Mouse (Mus musculus): ENCODE data around the gene Polr2m.
"Not testable (repeated sequence)": the region's sequence is repeated elsewhere in the genome, so short reads cannot be mapped to it uniquely, and the experiment has no call there.

The Polr2m gene

DNA sequence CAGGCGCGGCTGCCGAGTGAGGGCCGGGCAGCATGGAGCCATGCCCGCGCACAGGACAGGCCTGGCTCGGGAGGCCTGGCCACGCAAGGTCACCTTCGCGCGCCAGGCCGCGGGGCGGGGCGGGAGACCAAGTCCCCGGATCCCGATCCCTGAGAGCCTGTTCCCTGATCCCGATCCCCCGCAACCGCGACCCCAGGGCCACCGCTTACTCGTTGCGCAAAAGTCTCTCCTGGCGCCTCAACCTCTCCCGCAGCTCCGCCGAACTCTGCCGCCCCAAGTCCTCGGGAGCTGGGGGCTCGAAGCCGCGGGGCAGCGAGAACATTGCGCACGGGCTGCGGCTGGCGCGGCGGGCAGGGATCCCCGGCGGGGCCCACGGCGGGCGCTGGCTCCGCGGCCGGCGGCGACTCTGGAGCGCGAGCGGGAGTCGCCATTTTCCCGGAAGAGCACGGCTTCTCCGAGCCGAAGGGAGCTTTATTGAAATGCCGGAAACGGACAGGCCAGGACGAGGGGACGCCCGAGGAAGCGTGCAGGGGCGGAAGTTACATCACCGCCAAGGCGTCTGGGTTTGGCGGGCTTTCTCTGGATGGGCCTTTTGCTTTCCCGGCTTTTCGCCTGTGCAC lies at the start of gene Polr2m:
Gene Polr2m (minus strand): TSS at position 461 of the 620 bp plus-strand sequence.
- DNase-seq (ENCODE audit: low spot score) = peak; percentile 85

DNA sequence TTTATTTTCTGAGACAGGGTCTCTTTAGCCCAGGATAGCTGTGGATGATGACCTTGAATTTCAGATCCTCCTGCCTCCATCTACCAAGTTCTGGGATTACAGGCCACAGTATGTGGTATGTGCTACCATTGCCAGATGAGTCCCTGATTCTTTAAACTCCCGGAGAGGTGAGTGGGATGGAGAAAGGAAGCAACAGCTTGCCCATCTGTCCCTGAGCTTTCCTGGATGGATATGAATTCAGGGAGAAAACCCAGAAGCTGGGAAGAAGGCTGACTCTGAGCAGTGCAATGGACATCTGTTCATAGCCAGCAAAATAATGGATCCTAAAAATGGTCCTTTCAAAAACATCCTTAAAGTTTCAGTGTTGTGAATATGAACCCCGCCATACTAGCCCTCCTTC lies 49.3 kb upstream of the Polr2m start:
- DNase-seq (ENCODE audit: low spot score) = no peak

DNA sequence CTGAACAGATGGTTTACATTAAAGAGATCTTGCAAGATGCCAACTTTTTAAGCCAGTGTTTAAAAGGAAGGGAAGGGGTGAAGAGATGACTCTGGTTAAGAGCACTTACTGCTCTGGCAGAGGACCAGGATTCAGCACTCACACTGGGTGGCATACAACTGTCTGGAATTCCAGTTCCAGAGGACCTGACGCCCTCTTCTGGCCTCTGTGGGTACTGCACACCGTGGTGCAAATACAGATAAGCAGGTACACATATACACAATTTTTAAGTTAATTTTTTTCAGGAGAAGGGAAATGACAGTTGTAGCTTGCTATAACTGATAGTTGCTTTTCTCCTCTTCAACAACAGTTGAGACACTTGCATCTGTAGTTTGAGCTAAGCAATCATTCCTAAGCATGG lies 44.2 kb upstream of the Polr2m start:
- no peak for DNase-seq (ENCODE audit: low spot score)

DNA sequence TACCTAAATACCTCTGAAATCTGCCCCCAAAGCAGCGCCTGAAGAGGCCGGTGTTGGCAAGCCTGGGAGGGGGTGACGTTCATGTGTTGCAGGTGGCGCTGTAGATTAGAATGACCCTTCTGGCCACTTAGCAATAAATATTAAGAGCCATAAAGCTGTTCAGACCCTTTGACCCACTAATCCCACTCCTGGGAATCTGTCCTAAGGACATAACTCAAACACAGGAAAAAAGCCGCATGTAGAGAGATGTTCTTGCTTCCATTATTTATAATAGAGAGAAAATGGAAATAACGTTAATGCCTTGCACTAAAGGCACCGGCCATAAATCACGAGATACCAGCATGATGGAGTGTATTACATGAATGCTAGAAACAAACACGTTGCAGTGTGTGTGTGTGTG lies 41.7 kb upstream of the Polr2m start:
- no peak for DNase-seq (ENCODE audit: low spot score)

DNA sequence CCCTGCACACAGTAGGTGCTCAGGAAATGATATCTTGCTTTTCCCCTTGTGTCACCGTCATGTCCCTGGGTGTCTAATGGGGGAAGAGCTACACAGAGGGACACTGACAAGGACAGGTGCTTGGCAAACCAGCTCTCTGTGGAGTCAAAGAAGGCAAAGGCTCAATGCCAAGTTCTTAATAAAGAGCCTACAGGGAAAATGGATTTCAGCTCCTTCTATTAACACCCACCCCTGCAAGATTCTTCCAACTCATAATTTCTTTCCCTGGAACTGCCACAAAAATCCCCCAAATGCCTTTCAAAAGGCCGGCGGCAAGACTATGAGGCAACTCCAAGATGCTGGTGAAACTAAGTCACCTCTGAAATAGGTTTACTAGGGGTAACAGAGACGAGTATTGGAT lies 38.2 kb upstream of the Polr2m start:
- DNase-seq (ENCODE audit: low spot score) = no peak

DNA sequence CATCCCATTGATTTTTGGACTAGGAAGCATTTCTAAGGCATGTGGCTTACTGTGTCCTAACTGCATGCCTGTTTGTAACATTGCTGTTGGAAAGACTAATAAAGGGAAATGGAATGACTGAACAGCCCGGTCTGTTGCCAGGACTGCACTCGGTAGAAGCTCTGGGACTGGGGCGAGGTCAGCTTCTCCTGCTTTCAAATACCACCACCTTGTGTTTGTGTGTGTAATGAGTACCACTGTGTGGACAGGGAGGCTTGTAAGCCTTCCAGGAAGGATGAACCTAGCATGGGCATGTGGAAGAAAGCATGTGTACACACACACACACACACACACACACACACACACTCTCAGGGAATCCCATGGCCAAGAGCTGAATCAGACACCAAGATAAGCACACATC lies 34.1 kb upstream of the Polr2m start:
- no peak for DNase-seq (ENCODE audit: low spot score)

DNA sequence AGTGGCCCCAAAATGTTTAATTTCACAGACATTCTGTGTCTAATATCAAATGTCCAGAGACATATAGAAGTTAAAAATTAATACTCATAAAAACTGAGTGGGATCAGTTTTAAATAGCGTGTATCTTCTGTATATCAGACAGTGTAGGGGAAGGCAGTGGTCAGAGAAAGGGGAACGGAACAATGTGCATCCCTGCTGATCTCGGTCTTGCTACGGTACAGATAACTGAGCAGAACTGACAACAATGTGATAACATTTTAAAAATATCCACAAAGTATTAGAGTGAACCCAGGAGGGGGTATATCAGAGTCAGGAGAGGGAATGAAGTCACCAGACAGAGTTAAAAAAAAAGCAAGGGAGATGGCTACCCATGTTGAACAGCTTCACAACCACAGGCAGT lies 31.8 kb upstream of the Polr2m start:
- DNase-seq (ENCODE audit: low spot score) = no peak

DNA sequence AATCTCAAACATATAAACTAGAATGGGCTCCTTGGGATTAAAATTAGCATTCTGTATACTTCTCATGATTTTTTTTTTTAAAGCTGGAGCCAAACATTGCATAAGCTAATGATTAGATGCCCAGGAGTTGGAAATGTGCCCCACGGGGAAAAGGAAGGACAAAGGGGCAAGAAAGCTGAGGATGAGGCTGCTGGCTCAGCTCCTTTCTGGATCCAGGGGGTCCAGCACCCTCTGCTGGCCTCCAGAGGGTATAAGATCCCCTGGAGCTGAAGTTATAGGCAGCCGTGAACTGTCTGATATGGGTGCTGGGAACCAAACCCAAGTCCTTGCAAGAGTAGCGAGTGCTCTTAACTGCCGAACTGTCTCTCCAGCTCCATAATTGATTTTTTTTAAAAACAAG lies 30.1 kb upstream of the Polr2m start:
- DNase-seq (ENCODE audit: low spot score) = no peak

DNA sequence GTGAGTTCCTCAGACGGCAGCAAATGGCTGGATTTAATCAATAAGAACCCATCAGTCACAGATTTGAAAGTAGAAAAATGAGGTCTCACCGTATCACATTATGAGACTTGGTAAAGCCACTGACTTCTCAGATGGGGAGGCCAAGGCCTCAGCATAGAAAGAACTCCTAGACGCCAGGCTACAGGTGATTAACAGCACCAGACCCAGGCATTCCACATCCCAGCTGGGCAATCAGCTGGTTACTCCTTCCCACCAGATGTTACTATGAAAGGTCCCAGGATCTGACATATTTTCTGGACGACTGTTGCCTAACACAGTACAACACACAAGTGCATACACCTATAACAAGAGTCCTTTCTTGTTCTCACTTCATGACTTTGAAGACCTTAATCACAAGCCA lies 27.8 kb upstream of the Polr2m start:
- DNase-seq (ENCODE audit: low spot score) = no peak

DNA sequence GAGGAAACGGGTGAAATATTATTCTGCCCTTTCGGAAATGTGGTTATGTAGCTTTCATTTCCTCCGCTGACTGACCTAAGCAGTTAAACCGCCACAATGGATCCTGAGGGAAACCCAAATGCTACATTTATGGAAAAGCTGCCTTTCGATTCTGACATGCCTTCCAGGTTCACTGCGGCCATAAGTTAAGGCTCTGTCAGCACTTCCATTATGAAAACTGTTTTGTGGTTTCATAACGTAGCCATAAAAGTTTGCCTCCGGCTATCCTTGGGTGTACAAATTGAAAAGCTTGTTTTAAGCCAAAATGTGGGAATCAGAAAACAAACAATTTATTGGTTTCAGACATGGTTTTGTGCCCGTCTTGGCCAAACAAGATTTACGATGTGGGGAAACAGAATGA lies 27.2 kb upstream of the Polr2m start:
- DNase-seq (ENCODE audit: low spot score) = no peak

DNA sequence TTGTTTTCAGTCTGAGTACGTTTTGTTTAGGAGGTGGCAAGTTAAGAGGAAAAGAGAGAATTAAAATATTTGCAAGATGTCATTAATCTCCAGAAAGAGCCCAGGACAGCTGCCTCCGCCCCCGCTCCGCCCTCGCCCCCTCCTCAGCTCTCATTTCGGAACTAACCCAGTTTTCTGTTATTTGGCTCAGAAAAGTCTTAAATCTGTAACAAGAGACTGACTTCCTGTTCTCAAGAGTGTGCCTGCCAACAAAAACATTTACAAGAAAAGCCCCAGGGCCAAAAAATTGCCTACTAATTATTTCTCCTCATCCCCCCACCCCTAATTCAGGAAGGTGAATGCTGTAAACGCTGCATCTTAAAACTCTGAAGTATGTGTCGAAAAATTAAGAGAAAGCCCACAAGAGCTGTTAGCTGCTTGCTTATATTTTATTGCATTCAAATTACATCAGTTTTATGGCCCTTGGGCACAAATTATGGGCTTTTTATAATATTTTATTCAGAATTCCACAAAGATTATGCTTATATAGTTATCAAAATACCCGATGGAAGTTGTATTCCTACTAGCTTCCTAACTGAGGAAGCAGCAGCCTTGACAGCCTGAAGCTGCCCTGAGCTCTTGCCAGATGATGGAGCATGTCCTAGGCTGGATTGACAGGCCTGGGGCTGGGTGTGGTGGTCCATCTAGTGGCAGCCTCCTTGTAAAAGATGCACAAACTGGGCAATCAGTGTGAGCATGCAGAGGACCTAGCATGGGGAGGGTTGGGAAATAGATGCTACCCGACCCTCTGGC lies 12.9 kb upstream of the Polr2m start:
- DNase-seq (ENCODE audit: low spot score) = no peak

DNA sequence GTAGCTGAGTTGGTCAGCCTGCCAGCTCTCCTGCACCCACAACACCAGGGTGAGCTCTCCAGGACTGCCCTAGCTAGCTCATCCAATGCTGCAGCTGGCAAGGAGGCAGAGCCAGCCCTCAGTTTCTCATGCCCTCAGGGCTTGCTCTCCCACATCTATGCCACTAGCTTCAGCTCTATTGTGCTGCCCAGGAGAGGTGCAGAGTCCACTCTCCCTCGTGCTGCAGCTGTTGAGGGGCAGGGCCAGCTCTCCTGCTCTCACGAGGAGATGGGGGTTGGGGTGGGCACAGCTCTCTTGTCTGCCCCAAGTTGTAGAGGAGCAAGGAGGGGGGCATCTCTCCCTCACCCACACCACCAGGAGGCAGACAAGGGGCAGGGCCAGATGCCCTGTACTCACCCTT lies 10.9 kb upstream of the Polr2m start:
- DNase-seq (ENCODE audit: low spot score) = no peak

DNA sequence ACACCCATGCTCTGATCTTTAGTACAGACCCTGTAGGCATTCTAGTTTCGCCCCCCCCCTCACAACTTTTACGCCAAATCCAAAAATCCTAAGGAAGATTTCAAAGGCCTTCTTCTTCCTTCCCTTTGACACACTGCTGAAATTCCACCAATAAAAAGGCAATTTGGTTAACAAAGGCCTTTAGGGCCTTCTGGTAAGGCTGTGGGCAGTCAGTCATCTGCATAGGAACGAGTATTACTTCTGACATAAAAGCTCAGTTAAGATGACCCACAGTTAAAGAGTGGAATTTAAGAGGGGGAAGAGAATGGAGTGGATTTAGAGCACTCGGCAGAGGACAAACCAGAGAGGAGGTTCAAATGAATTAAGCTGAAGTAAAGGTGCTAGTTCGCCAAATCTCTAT lies 8.0 kb upstream of the Polr2m start:
- DNase-seq (ENCODE audit: low spot score) = no peak

DNA sequence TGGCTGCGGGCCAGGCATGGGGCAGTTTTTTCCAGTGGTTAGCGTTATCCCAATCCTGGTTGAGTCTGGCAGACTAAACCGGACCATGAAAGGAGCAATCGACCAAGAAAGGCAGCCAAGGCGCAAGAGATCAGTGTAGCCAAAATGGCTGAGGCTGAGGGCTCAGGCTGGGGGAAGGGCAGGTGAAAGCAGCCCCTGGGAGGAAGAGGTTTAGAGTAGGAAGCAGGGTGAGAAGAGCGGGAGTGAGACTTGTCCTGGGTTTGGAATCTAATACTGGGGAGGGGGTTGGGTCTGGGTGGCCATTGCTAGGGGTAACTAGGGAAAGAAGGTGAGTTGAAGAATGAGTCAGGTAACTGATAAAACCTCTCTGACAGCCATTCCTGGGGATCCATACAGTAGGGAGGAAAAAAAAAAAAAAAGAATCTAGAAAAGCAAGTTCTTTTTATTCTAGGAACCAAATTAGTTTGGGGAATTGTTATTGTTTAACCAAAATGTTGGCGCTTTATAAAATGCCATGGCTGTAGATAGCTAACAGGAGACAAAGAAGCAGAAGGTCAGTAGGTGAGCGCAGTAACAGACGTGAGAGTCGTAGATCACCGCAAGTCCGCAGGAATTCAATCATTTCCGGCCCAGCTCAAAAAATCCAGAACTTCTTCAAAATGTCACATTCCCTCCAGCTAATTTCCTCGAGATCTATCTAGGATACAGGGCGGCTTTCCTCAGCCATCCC lies 6.7 kb upstream of the Polr2m start:
- DNase-seq (ENCODE audit: low spot score) = no peak

DNA sequence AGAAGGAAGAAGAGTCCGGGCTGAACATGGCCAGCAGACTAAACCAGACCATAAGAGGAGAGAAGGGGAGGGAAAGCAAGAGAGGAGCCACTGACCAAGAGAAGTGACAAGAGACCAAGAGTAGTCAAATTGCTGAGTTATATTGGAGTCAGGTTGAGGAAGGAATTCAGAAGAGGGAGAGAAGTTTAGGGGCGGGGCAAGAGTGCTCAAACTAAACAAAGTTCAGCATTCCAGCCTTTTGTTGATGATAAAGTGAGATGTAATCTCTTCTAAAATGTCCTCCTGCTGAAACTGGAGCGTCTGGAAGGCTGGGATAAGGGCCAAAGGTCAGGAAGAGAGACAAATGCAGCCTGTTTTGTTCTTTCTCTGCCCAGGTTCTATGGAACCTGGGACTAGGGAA lies 4.3 kb upstream of the Polr2m start:
- no peak for DNase-seq (ENCODE audit: low spot score)

DNA sequence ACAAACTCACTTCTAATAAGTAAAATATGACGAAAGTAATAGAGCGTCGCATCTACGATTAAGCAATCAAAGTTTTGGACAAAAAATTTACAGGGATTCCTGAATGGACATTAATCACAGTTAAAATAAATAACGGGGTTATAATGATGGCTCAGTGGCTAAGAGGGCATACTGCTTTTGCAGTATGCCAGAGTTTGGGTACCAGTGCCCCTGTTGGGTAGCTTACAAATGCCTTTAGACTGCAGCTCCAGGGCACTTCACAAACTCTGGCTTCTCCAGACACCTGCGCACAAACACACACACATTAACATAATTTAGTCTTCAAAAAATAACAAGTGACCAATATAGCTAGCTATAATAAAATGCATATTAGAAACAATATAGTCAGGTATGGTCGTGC lies 392 bp upstream of the Polr2m start:
- DNase-seq (ENCODE audit: low spot score) = no peak

DNA sequence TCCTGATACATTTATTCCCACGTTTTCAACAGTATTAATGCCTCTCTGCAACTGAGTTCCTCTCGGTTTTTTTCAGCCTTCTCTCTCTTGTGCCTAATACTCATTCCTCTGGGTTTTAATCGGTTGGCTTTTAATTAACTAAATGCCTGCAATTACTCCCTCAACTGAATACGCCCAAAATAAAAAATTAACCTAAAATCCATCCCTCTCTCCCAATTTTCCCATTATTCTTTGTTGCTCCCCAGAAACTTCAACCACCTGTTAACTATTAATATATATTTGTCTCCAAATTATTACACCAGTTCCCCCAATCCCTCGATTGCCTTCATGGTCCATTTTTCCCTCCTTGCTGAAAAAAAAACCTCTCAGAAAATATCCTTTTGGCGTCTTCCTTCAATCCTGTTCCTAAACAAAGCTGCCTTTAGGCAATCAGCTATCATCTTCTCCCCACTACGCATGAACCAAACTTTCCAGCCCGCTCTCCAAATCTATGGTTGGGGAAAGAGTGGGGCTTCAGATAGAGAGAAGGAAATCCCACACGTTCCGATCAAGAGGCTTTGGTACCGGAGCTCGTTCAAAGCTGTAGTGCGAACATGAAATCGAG lies 762 bp downstream of the Polr2m start:
- no peak for DNase-seq (ENCODE audit: low spot score)

DNA sequence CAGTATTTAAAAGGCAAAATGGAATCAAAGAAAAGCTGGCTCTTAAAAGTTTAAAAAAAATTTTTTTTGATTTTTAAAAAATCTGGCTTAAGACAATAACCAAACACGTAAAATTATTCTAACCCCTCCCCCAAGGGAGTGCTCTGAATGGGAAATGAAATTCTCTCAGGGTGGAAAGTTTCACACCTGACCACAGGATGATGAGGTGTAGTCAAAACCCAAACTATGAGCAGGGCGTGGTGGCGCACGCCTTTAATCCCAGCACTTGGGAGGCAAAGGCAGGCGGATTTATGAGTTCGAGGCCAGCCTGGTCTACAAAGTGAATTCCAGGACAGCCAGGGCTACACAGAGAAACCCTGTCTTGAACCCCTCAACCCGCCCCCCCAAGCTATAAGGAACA lies 1.9 kb downstream of the Polr2m start:
- DNase-seq (ENCODE audit: low spot score) = not testable (repeated sequence)

DNA sequence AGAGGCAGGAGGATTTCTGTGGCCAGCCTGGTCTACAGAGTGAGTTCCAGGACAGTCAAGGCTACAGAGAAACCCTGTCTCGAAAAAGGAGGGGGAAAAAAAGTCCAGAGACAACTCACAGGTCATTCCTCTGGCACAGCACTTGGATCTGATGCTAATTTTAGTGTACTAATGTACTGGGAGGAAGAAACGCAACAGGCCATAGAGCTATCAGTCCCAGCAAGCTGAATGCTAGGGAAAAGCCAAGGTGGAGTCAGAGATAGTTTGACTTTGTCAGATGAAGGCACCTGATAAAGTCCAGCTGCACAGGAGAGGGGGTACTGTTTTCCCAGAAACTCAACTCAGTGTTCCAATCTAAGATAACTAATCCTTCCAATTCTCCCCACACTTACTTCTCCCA lies 5.4 kb downstream of the Polr2m start:
- no peak for DNase-seq (ENCODE audit: low spot score)

DNA sequence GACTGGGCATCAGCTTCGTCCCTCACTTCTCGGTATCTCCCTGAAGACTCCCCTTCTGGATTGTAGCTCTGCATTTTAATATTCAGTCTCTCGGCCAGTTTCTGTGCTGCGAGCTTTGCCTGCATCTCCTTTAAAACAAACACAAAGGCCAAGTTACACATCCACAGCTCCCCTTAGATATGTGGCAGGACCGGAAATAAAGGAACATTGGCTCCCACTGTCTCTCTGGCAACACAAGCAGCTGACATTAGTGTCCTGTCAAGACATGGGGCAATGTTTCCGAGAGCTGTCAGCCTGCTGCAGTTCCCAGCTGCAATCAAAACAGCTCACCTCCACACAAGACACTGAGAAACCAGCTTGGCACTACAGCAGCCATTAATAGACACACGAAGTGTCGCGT lies 6.3 kb downstream of the Polr2m start:
- no peak for DNase-seq (ENCODE audit: low spot score)

DNA sequence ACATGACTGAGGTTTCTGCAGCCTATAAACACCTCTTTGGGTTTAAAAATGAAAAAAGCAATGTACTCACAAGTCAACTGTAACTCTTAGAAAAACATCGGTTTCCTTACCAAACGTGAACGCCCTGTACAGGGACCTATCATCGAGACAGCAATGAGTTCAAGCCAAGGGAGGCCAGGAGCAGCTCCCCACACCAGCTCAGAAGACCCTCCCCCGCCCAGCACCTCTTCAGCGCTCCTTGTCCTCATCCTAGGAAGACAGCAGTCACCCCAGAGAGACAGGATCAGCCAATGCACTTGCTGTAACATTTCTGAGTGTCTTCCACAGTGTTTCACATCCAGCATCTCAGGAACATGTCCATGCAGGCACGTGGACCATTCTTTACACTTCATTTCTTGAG lies 7.1 kb downstream of the Polr2m start:
- DNase-seq (ENCODE audit: low spot score) = no peak

DNA sequence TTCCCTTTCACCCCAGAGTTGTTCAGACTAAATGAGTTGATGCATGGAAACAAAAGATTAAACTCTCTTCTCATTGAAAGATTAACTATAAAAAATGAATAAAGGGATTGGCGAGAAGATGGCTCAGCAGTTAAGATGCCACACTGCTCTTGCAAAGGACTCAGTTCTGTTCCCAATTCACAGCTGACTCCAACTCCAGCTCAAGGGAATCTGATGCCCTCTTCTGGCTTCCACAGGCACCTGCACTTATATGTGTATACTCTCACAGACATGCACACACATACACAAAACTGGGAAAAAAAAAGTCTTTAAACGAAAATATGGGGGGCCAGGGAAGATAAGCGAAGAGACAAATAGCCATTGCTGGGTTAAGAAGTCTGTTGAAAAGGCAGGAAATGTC lies 9.1 kb downstream of the Polr2m start:
- DNase-seq (ENCODE audit: low spot score) = no peak

DNA sequence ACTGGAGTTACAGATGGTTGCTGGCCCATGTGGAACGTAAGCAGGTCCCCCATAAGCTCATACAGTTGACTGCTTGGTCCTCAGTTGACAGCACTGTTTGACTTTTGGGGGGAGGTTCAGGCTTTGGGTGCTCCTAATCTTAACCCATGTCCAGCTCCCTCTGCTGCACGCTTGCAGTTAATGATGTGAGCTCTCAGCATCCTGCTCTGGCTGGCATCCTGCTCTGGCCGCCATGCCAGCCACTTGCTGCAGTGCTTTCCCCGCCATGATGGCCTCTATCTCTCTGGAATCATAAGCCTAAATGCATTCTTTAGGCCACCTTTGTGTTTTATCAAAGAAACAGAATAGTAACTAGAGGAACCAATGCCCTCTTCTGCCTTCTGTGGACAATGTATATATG lies 10.2 kb downstream of the Polr2m start:
- no peak for DNase-seq (ENCODE audit: low spot score)
